Mouse (Mus musculus): ENCODE data around the gene Rab3c. TPM values are rescaled to one million over a fixed set of nuclear protein-coding genes. Genes with fewer than 3 reads are reported as not detected.

Gene Rab3c
- polyA plus RNA-seq, 1 experiment from 2014 or later: 0.08 TPM

- Histone ChIP-seq H3K9me3 (replicated peaks; ENCODE audit: control insufficient read depth, low read length) (no peaks in the 10 kb centered on the region), H3K36me3 (ENCODE audit: control insufficient read depth, insufficient read depth) (no peaks in the 10 kb centered on the region), H3K27me3 (ENCODE audit: control insufficient read depth, insufficient read depth, low read depth, low read length) (no peaks in the 10 kb centered on the region), H3K4me3 (ENCODE audit: low read depth, low read length) (no peak overlapping the region), H3K4me2 (ENCODE audit: low read depth, low read length) (no peak overlapping the region), H3K9ac (ENCODE audit: low read depth, low read length) (no peak overlapping the region), H3K4me1 (ENCODE audit: control insufficient read depth, low read depth, low read length) (no peaks in the 10 kb centered on the region), H3K27ac (ENCODE audit: low read length) (no peak overlapping the region)
- ATAC-seq (ENCODE audit: low read depth): no peak
- 61% methylated on average over 7 of the region's 7 CpGs for WGBS (ENCODE audit: insufficient replicate concordance)
These were observed 61.6 kb downstream of the Rab3c start for GRCm38 (mm10) chr13:110219195-110219594.

GRCm38 (mm10) chr13:110218497-110218896, 62.3 kb downstream of the Rab3c start:
- H3K9ac ChIP-seq (ENCODE audit: low read depth, low read length): no peak overlapping the region

GRCm38 (mm10) chr13:110211526-110212075, 69.2 kb downstream of the Rab3c start:
- H3K9me3 ChIP-seq (replicated peaks; ENCODE audit: control insufficient read depth, low read length): no peaks in the 10 kb centered on the region
- no peaks in the 10 kb centered on the region for H3K27me3 ChIP-seq (ENCODE audit: control insufficient read depth, insufficient read depth, low read depth, low read length)
- no peak overlapping the region for H3K9ac ChIP-seq (ENCODE audit: low read depth, low read length)
- H3K4me1 ChIP-seq (ENCODE audit: control insufficient read depth, low read depth, low read length): no peaks in the 10 kb centered on the region
- no peak overlapping the region for H3K4me3 ChIP-seq (ENCODE audit: low read depth, low read length)
- no peak overlapping the region for H3K4me2 ChIP-seq (ENCODE audit: low read depth, low read length)
- WGBS (ENCODE audit: insufficient replicate concordance): 57% methylated on average over 8 of the region's 8 CpGs
- ATAC-seq (ENCODE audit: low read depth): no peak
- no peaks in the 10 kb centered on the region for H3K36me3 ChIP-seq (ENCODE audit: control insufficient read depth, insufficient read depth)
- H3K27ac ChIP-seq (ENCODE audit: low read length): no peak overlapping the region

More at GRCm38 (mm10) chr13:110218497-110218896, 62.3 kb downstream of the Rab3c start:
- H3K27me3 ChIP-seq (ENCODE audit: control insufficient read depth, insufficient read depth, low read depth, low read length): no peaks in the 10 kb centered on the region
- no peaks in the 10 kb centered on the region for H3K9me3 ChIP-seq (replicated peaks; ENCODE audit: control insufficient read depth, low read length)
- H3K4me2 ChIP-seq (ENCODE audit: low read depth, low read length): no peak overlapping the region
- no peak overlapping the region for H3K4me3 ChIP-seq (ENCODE audit: low read depth, low read length)
- H3K27ac ChIP-seq (ENCODE audit: low read length): no peak overlapping the region
- no peaks in the 10 kb centered on the region for H3K36me3 ChIP-seq (ENCODE audit: control insufficient read depth, insufficient read depth)
- H3K4me1 ChIP-seq (ENCODE audit: control insufficient read depth, low read depth, low read length): no peaks in the 10 kb centered on the region
- ATAC-seq (ENCODE audit: low read depth): no peak
- WGBS (ENCODE audit: insufficient replicate concordance): 65% methylated on average over 4 of the region's 4 CpGs

- Histone ChIP-seq H3K9ac (ENCODE audit: low read depth, low read length) (no peak overlapping the region), H3K4me2 (ENCODE audit: low read depth, low read length) (no peak overlapping the region), H3K27ac (ENCODE audit: low read length) (no peak overlapping the region), H3K9me3 (replicated peaks; ENCODE audit: control insufficient read depth, low read length) (no peaks in the 10 kb centered on the region), H3K36me3 (ENCODE audit: control insufficient read depth, insufficient read depth) (no peaks in the 10 kb centered on the region), H3K4me3 (ENCODE audit: low read depth, low read length) (no peak overlapping the region), H3K27me3 (ENCODE audit: control insufficient read depth, insufficient read depth, low read depth, low read length) (no peaks in the 10 kb centered on the region), H3K4me1 (ENCODE audit: control insufficient read depth, low read depth, low read length) (no peaks in the 10 kb centered on the region)
- WGBS (ENCODE audit: insufficient replicate concordance): 64% methylated on average over 5 of the region's 5 CpGs
- no peak for ATAC-seq (ENCODE audit: low read depth)
These were observed 81.9 kb downstream of the Rab3c start for GRCm38 (mm10) chr13:110198906-110199305.

GRCm38 (mm10) chr13:110190039-110190438, 90.8 kb downstream of the Rab3c start:
- Histone ChIP-seq H3K9ac (ENCODE audit: low read depth, low read length) (no peak overlapping the region), H3K4me1 (ENCODE audit: control insufficient read depth, low read depth, low read length) (no peaks in the 10 kb centered on the region), H3K27ac (ENCODE audit: low read length) (no peak overlapping the region), H3K27me3 (ENCODE audit: control insufficient read depth, insufficient read depth, low read depth, low read length) (no peaks in the 10 kb centered on the region), H3K36me3 (ENCODE audit: control insufficient read depth, insufficient read depth) (no peaks in the 10 kb centered on the region), H3K9me3 (replicated peaks; ENCODE audit: control insufficient read depth, low read length) (no peaks in the 10 kb centered on the region), H3K4me2 (ENCODE audit: low read depth, low read length) (no peak overlapping the region), H3K4me3 (ENCODE audit: low read depth, low read length) (no peak overlapping the region)
- WGBS (ENCODE audit: insufficient replicate concordance): 44% methylated on average over 1 of the region's 1 CpGs
- ATAC-seq (ENCODE audit: low read depth): no peak

GRCm38 (mm10) chr13:110184963-110185685, 95.7 kb downstream of the Rab3c start:
- Histone ChIP-seq H3K27me3 (ENCODE audit: control insufficient read depth, insufficient read depth, low read depth, low read length) (no peaks in the 10 kb centered on the region), H3K27ac (ENCODE audit: low read length) (no peak overlapping the region), H3K9me3 (replicated peaks; ENCODE audit: control insufficient read depth, low read length) (no peaks in the 10 kb centered on the region), H3K9ac (ENCODE audit: low read depth, low read length) (no peak overlapping the region), H3K4me3 (ENCODE audit: low read depth, low read length) (no peak overlapping the region), H3K36me3 (ENCODE audit: control insufficient read depth, insufficient read depth) (no peaks in the 10 kb centered on the region), H3K4me1 (ENCODE audit: control insufficient read depth, low read depth, low read length) (no peaks in the 10 kb centered on the region), H3K4me2 (ENCODE audit: low read depth, low read length) (no peak overlapping the region)
- ATAC-seq (ENCODE audit: low read depth): no peak
- WGBS (ENCODE audit: insufficient replicate concordance): 52% methylated on average over 4 of the region's 4 CpGs

- Histone ChIP-seq H3K27ac (ENCODE audit: low read length) (no peak overlapping the region), H3K36me3 (ENCODE audit: control insufficient read depth, insufficient read depth) (no peaks in the 10 kb centered on the region), H3K9me3 (replicated peaks; ENCODE audit: control insufficient read depth, low read length) (no peaks in the 10 kb centered on the region), H3K9ac (ENCODE audit: low read depth, low read length) (no peak overlapping the region), H3K27me3 (ENCODE audit: control insufficient read depth, insufficient read depth, low read depth, low read length) (no peaks in the 10 kb centered on the region), H3K4me2 (ENCODE audit: low read depth, low read length) (no peak overlapping the region), H3K4me3 (ENCODE audit: low read depth, low read length) (no peak overlapping the region), H3K4me1 (ENCODE audit: control insufficient read depth, low read depth, low read length) (no peaks in the 10 kb centered on the region)
- no peak for ATAC-seq (ENCODE audit: low read depth)
- WGBS (ENCODE audit: insufficient replicate concordance): 49% methylated on average over 6 of the region's 6 CpGs
These were observed 105.1 kb downstream of the Rab3c start for GRCm38 (mm10) chr13:110175651-110176050.

- WGBS (ENCODE audit: insufficient replicate concordance): 75% methylated on average over 3 of the region's 3 CpGs
- Histone ChIP-seq H3K27ac (ENCODE audit: low read length) (no peak overlapping the region), H3K9me3 (replicated peaks; ENCODE audit: control insufficient read depth, low read length) (no peaks in the 10 kb centered on the region), H3K36me3 (ENCODE audit: control insufficient read depth, insufficient read depth) (no peaks in the 10 kb centered on the region), H3K9ac (ENCODE audit: low read depth, low read length) (no peak overlapping the region), H3K4me3 (ENCODE audit: low read depth, low read length) (no peak overlapping the region), H3K4me2 (ENCODE audit: low read depth, low read length) (no peak overlapping the region), H3K27me3 (ENCODE audit: control insufficient read depth, insufficient read depth, low read depth, low read length) (no peaks in the 10 kb centered on the region), H3K4me1 (ENCODE audit: control insufficient read depth, low read depth, low read length) (no peaks in the 10 kb centered on the region)
- ATAC-seq (ENCODE audit: low read depth): no peak
These were observed 111.1 kb downstream of the Rab3c start for GRCm38 (mm10) chr13:110169669-110170068.

GRCm38 (mm10) chr13:110169152-110169551, 111.6 kb downstream of the Rab3c start:
- H3K9ac ChIP-seq (ENCODE audit: low read depth, low read length): no peak overlapping the region
- no peak overlapping the region for H3K4me3 ChIP-seq (ENCODE audit: low read depth, low read length)
- H3K27ac ChIP-seq (ENCODE audit: low read length): no peak overlapping the region
- no peak overlapping the region for H3K4me2 ChIP-seq (ENCODE audit: low read depth, low read length)
- no peaks in the 10 kb centered on the region for H3K9me3 ChIP-seq (replicated peaks; ENCODE audit: control insufficient read depth, low read length)
- H3K27me3 ChIP-seq (ENCODE audit: control insufficient read depth, insufficient read depth, low read depth, low read length): no peaks in the 10 kb centered on the region
- no peaks in the 10 kb centered on the region for H3K36me3 ChIP-seq (ENCODE audit: control insufficient read depth, insufficient read depth)
- ATAC-seq (ENCODE audit: low read depth): no peak
- H3K4me1 ChIP-seq (ENCODE audit: control insufficient read depth, low read depth, low read length): no peaks in the 10 kb centered on the region
- 54% methylated on average over 4 of the region's 4 CpGs for WGBS (ENCODE audit: insufficient replicate concordance)

Measured in liver, embryonic 16.5 days (tissue).